ENCODE assay signal across 9 mouse cellular contexts in genomic region chr9:42897361-42898051, GRCm38 (mm10). TPM values are rescaled to one million over a fixed set of nuclear protein-coding genes. Genes with fewer than 3 reads are reported as not detected.
A peak's percentile ranks its signal among the peaks of the same experiment; 100 is the strongest.
DNase-seq lines count a peak whose midpoint lies in the region; ATAC-seq and TF ChIP-seq lines count a peak whose summit lies in the region.
"Had no signal": no experiment of that assay in that cellular context is flagged by ENCODE, and none has a peak within 500 bp of the region (broad histone marks: within the 10 kb centered on the region; RNA-seq: fewer than 3 reads in every experiment).

No protein-coding gene starts in this region.

- no peak overlapping the region for H3K27ac ChIP-seq in kidney, adult 2 months (ENCODE audit: insufficient read depth, low read depth, low read length)
- H3K27ac ChIP-seq in hindbrain, embryonic 12.5 days, result peak overlapping the region; percentile 81

- no peaks in the 10 kb centered on the region for H3K36me3 ChIP-seq in kidney, adult 2 months (ENCODE audit: control insufficient read depth, insufficient read depth, low read length)
- no peaks in the 10 kb centered on the region for H3K36me3 ChIP-seq in hindbrain, embryonic 12.5 days

- peak; percentile 69 for ATAC-seq in frontal cortex, adult (ENCODE audit: low TSS enrichment)
- ATAC-seq in hindbrain, embryonic 12.5 days (ENCODE audit: low FRiP score), result peak; percentile 78

- H3K9me3 ChIP-seq in hindbrain, embryonic 12.5 days (replicated peaks), result no peaks in the 10 kb centered on the region

- no peaks in the 10 kb centered on the region for H3K4me1 ChIP-seq in kidney, adult 2 months (ENCODE audit: control insufficient read depth, insufficient read depth, low read length)
- peaks cover 32% of the 10 kb centered on the region for H3K4me1 ChIP-seq in hindbrain, embryonic 12.5 days

- H3K4me2 ChIP-seq in hindbrain, embryonic 12.5 days (replicated peaks), result peak overlapping the region; percentile 84

- TF ChIP-seq CTCF in kidney, adult 2 months (conservative IDR thresholded peaks at IDR 0.05; ENCODE audit: insufficient read depth, insufficient read length, low read depth, low read length), result no peak

- peak overlapping the region; percentile 64 for H3K9ac ChIP-seq in hindbrain, embryonic 12.5 days

- DNase-seq in kidney, adult 2 months, result peak; percentile 33
- DNase-seq in kidney, adult 11 months, result no peak
- peak; percentile 29 for DNase-seq in cerebellum, adult 8-10 months
- peak; percentile 65 for DNase-seq in layer of hippocampus, postnatal 25 days (ENCODE audit: extremely low spot score in 1 of 2, low spot score in 1 of 2)
- DNase-seq in lung, postnatal 36 days, result peak; percentile 25
- DNase-seq in right cerebral cortex, postnatal 14 days, result peak; percentile 70

- no peaks in the 10 kb centered on the region for H3K27me3 ChIP-seq in kidney, adult 2 months (replicated peaks; ENCODE audit: control insufficient read depth, insufficient read depth, low read length)
- peaks cover 49% of the 10 kb centered on the region for H3K27me3 ChIP-seq in hindbrain, embryonic 12.5 days

- peak overlapping the region; percentile 34 for H3K4me3 ChIP-seq in kidney, adult 2 months (ENCODE audit: insufficient read depth, low read depth, low read length)
- H3K4me3 ChIP-seq in hindbrain, embryonic 12.5 days, result peak overlapping the region; percentile 39

- WGBS in kidney, adult 2 months, result 2% methylated on average over 52 of the region's 52 CpGs
- WGBS in hindbrain, embryonic 12.5 days, result under 1% methylated on average over 49 of the region's 52 CpGs

- TF ChIP-seq POLR2A in kidney, adult 2 months (IDR thresholded peaks at IDR 0.05; ENCODE audit: low read depth, low read length), result no peak

RNA-seq across cellular contexts. Expression of gene Grik4, which starts 46.8 kb away (rescaled TPM):
- 0.05 and 0.11 TPM in 2 replicates for polyA plus RNA-seq in kidney, adult 2 months (2012; rRNA removed)
- polyA plus RNA-seq in hindbrain, embryonic 12.5 days (2016; fragmentation: Nextera tagmentation; extraction: Ambion mirVana), result 5.6 and 5.7 TPM in 2 replicates
- 10 to 100 TPM; 57.0 to 60.9 TPM for total RNA-seq in layer of hippocampus, postnatal 25 days (2021)
- polyA plus RNA-seq: C2C12 had no signal
